Comparison of ENCODE assay signal across 25 mouse cellular contexts in genomic region chr1:97883498-97883897, GRCm38 (mm10).
A peak's percentile ranks its signal among the peaks of the same experiment; 100 is the strongest.
DNase-seq lines count a peak whose midpoint lies in the region; ATAC-seq and TF ChIP-seq lines count a peak whose summit lies in the region.
"Had no signal": no experiment of that assay in that cellular context is flagged by ENCODE, and none has a peak within 500 bp of the region (broad histone marks: within the 10 kb centered on the region; RNA-seq: fewer than 3 reads in every experiment).

No protein-coding gene starts in this region.

- H3K4me1 ChIP-seq in intestine, postnatal 0 days (replicated peaks; ENCODE audit: control insufficient read depth, insufficient read depth, low read length): no peaks in the 10 kb centered on the region
- H3K4me1 ChIP-seq in intestine, embryonic 16.5 days (ENCODE audit: control insufficient read depth, insufficient read depth, low read length): no peaks in the 10 kb centered on the region
- no peaks in the 10 kb centered on the region for H3K4me1 ChIP-seq in lung, postnatal 0 days (ENCODE audit: insufficient read depth, low read depth, low read length)
- H3K4me1 ChIP-seq in stomach, postnatal 0 days (replicated peaks; ENCODE audit: control insufficient read depth, insufficient read depth): no peaks in the 10 kb centered on the region
- H3K4me1 ChIP-seq: embryonic facial prominence, embryonic 12.5 days; kidney, embryonic 15.5 days; lung, embryonic 15.5 days had no signal

- no peak for TF ChIP-seq EP300 in lung, postnatal 0 days (IDR thresholded peaks at IDR 0.05)
- no peak for TF ChIP-seq EP300 in stomach, postnatal 0 days (optimal IDR thresholded peaks at IDR 0.05)

- peak; percentile 48 for TF ChIP-seq CTCF in intestine, postnatal 0 days (IDR thresholded peaks at IDR 0.05; ENCODE audit: low read depth)
- TF ChIP-seq CTCF in lung, postnatal 0 days (IDR thresholded peaks at IDR 0.05): peak; percentile 42; the same call in 1 of the 2 replicates
- TF ChIP-seq CTCF in stomach, postnatal 0 days (IDR thresholded peaks at IDR 0.05; ENCODE audit: low read depth): peak; percentile 57

- H3K4me3 ChIP-seq in intestine, postnatal 0 days (ENCODE audit: low read depth, low read length): no peak overlapping the region
- H3K4me3 ChIP-seq in intestine, embryonic 16.5 days (ENCODE audit: low read length): no peak overlapping the region
- no peak overlapping the region for H3K4me3 ChIP-seq in lung, postnatal 0 days (ENCODE audit: low read depth, low read length)
- H3K4me3 ChIP-seq in stomach, postnatal 0 days (ENCODE audit: low read depth, low read length): no peak overlapping the region
- H3K4me3 ChIP-seq: embryonic facial prominence, embryonic 12.5 days; kidney, embryonic 15.5 days; lung, embryonic 15.5 days had no signal

- peak; percentile 9 to 20 for DNase-seq in cerebellum, postnatal 14 days
- DNase-seq in lung, postnatal 0 days (ENCODE audit: low spot score): no peak
- no peak for DNase-seq in lung, postnatal 4 days
- DNase-seq in stomach, postnatal 0 days (ENCODE audit: low spot score): no peak
- DNase-seq: adrenal gland, postnatal 25 days; cerebellum, adult 2 months; embryo, embryonic 11 days; gastrocnemius, postnatal 36 days; kidney, adult 11 months; kidney, postnatal 36 days; layer of hippocampus, postnatal 36 days; liver; midbrain, embryonic 14.5 days; right cerebral cortex, postnatal 25 days; spleen, adult 18-20 months; thymus, adult 2 months; thymus, postnatal 4 days had no signal

- WGBS in intestine, postnatal 0 days: 81% methylated on average over 7 of the region's 7 CpGs
- 80% methylated on average over 7 of the region's 7 CpGs for WGBS in intestine, embryonic 16.5 days
- 85% methylated on average over 7 of the region's 7 CpGs for WGBS in lung, postnatal 0 days
- 79% methylated on average over 7 of the region's 7 CpGs for WGBS in stomach, postnatal 0 days

- H3K27me3 ChIP-seq in intestine, postnatal 0 days (replicated peaks; ENCODE audit: control insufficient read depth, insufficient read depth, low read length): no peaks in the 10 kb centered on the region
- no peaks in the 10 kb centered on the region for H3K27me3 ChIP-seq in intestine, embryonic 16.5 days (replicated peaks; ENCODE audit: control insufficient read depth, insufficient read depth, low read length)
- no peaks in the 10 kb centered on the region for H3K27me3 ChIP-seq in lung, postnatal 0 days (replicated peaks; ENCODE audit: insufficient read depth, low read length)
- no peaks in the 10 kb centered on the region for H3K27me3 ChIP-seq in stomach, postnatal 0 days (ENCODE audit: control insufficient read depth, insufficient read depth, low read length)
- H3K27me3 ChIP-seq: embryonic facial prominence, embryonic 12.5 days; kidney, embryonic 15.5 days; lung, embryonic 15.5 days had no signal

- H3K36me3 ChIP-seq in intestine, postnatal 0 days (ENCODE audit: control insufficient read depth, insufficient read depth): peaks cover 10% of the 10 kb centered on the region; the same call in 1 of the 2 replicates
- peaks cover 2% of the 10 kb centered on the region; the same call in 1 of the 2 replicates for H3K36me3 ChIP-seq in intestine, embryonic 16.5 days (ENCODE audit: control insufficient read depth, insufficient read depth, low read length)
- 0 out of 2 replicates have a peak, but pooled peaks cover 4% of the 10 kb centered on the region for H3K36me3 ChIP-seq in lung, postnatal 0 days (ENCODE audit: insufficient read depth, low read length)
- no peaks in the 10 kb centered on the region for H3K36me3 ChIP-seq in stomach, postnatal 0 days (ENCODE audit: control insufficient read depth, insufficient read depth, low read length)
- H3K36me3 ChIP-seq: embryonic facial prominence, embryonic 12.5 days; kidney, embryonic 15.5 days; lung, embryonic 15.5 days had no signal

- no peak overlapping the region for H3K4me2 ChIP-seq in intestine, postnatal 0 days (replicated peaks; ENCODE audit: low read depth)
- H3K4me2 ChIP-seq in intestine, embryonic 16.5 days (ENCODE audit: low read depth, low read length): no peak overlapping the region
- H3K4me2 ChIP-seq in lung, postnatal 0 days (replicated peaks; ENCODE audit: low read depth, low read length): no peak overlapping the region
- no peak overlapping the region for H3K4me2 ChIP-seq in stomach, postnatal 0 days (replicated peaks; ENCODE audit: low read depth)
- H3K4me2 ChIP-seq: embryonic facial prominence, embryonic 12.5 days; kidney, embryonic 15.5 days; lung, embryonic 15.5 days had no signal

- no peak overlapping the region for H3K9ac ChIP-seq in intestine, postnatal 0 days (ENCODE audit: low read depth, low read length)
- no peak overlapping the region for H3K9ac ChIP-seq in intestine, embryonic 16.5 days (ENCODE audit: low read depth, low read length)
- H3K9ac ChIP-seq in lung, postnatal 0 days (replicated peaks; ENCODE audit: low read depth): no peak overlapping the region
- no peak overlapping the region for H3K9ac ChIP-seq in stomach, postnatal 0 days (ENCODE audit: low read length)
- H3K9ac ChIP-seq: embryonic facial prominence, embryonic 12.5 days; kidney, embryonic 15.5 days; liver, embryonic 14.5 days; lung, embryonic 15.5 days had no signal

- H3K9me3 ChIP-seq in intestine, postnatal 0 days (ENCODE audit: control insufficient read depth): no peaks in the 10 kb centered on the region
- no peaks in the 10 kb centered on the region for H3K9me3 ChIP-seq in intestine, embryonic 16.5 days (ENCODE audit: control insufficient read depth, low read length)
- no peaks in the 10 kb centered on the region for H3K9me3 ChIP-seq in lung, postnatal 0 days (ENCODE audit: low read length)
- H3K9me3 ChIP-seq in stomach, postnatal 0 days (ENCODE audit: control insufficient read depth, low read length): no peaks in the 10 kb centered on the region
- H3K9me3 ChIP-seq: embryonic facial prominence, embryonic 12.5 days; kidney, embryonic 15.5 days; lung, embryonic 15.5 days had no signal

- no peak overlapping the region for H3K27ac ChIP-seq in intestine, postnatal 0 days (ENCODE audit: low read depth, low read length)
- no peak overlapping the region for H3K27ac ChIP-seq in intestine, embryonic 16.5 days (ENCODE audit: low read length)
- no peak overlapping the region for H3K27ac ChIP-seq in lung, postnatal 0 days (ENCODE audit: low read length)
- H3K27ac ChIP-seq in stomach, postnatal 0 days (replicated peaks): no peak overlapping the region
- H3K27ac ChIP-seq: embryonic facial prominence, embryonic 12.5 days; kidney, embryonic 15.5 days; liver, embryonic 14.5 days; lung, embryonic 15.5 days had no signal

- no peak for ATAC-seq in cerebellum, adult (ENCODE audit: insufficient number of reproducible peaks, low FRiP score, low TSS enrichment)
- ATAC-seq in intestine, postnatal 0 days: no peak
- ATAC-seq in intestine, embryonic 16.5 days: no peak
- no peak for ATAC-seq in lung, postnatal 0 days
- no peak for ATAC-seq in stomach, postnatal 0 days (ENCODE audit: low FRiP score, low TSS enrichment)
- ATAC-seq: forebrain, embryonic 14.5 days had no signal

Comparison
In these comparisons a context has a peak if more than half of its experiments do, and no peak if none do; other contexts are left out.
1. DNase-seq: peak in cerebellum, postnatal 14 days (2 of 2); none in lung, postnatal 0 days (single experiment), lung, postnatal 4 days (0 of 2) and stomach, postnatal 0 days (single experiment).
2. Peak in every context shown above with its lines, with median percentiles within 50 percentile points of each other: CTCF ChIP-seq.